Mouse (Mus musculus): ENCODE data around the gene Zfp445. TPM values are rescaled to one million over a fixed set of nuclear protein-coding genes. Genes with fewer than 3 reads are reported as not detected.
A peak's percentile ranks its signal among the peaks of the same experiment; 100 is the strongest.

Zfp445 gene
- total RNA-seq, 2 experiments from 2014 or later = 83.7 to 121 TPM

GRCm38 (mm10) chr9:122837216-122837615 lies 28.6 kb downstream of the Zfp445 start:
- no peak for DNase-seq (ENCODE audit: low spot score in 2 of 2)

- peak; percentile 32 to 38 for DNase-seq (ENCODE audit: low spot score in 2 of 2)
Observed at GRCm38 (mm10) chr9:122836790-122837189, 29.0 kb downstream of the Zfp445 start.

- no peak for DNase-seq (ENCODE audit: low spot score in 2 of 2)
Observed at GRCm38 (mm10) chr9:122836126-122836525, 29.7 kb downstream of the Zfp445 start.

GRCm38 (mm10) chr9:122829826-122830380 lies 35.9 kb downstream of the Zfp445 start:
- DNase-seq (ENCODE audit: low spot score in 2 of 2) = no peak

GRCm38 (mm10) chr9:122826743-122827142 lies 39.1 kb downstream of the Zfp445 start:
- no peak for DNase-seq (ENCODE audit: low spot score in 2 of 2)

- no peak for DNase-seq (ENCODE audit: low spot score in 2 of 2)
Observed at GRCm38 (mm10) chr9:122823374-122824017, 42.3 kb downstream of the Zfp445 start.

- DNase-seq (ENCODE audit: low spot score in 2 of 2) = no peak
Observed at GRCm38 (mm10) chr9:122815239-122815851, 50.5 kb downstream of the Zfp445 start.

GRCm38 (mm10) chr9:122814775-122815174 lies 51.0 kb downstream of the Zfp445 start:
- DNase-seq (ENCODE audit: low spot score in 2 of 2) = no peak

GRCm38 (mm10) chr9:122812386-122812785 lies 53.4 kb downstream of the Zfp445 start:
- DNase-seq (ENCODE audit: low spot score in 2 of 2) = no peak

- no peak for DNase-seq (ENCODE audit: low spot score in 2 of 2)
Observed at GRCm38 (mm10) chr9:122810212-122810611, 55.6 kb downstream of the Zfp445 start.

GRCm38 (mm10) chr9:122807186-122807585 lies 58.6 kb downstream of the Zfp445 start:
- DNase-seq (ENCODE audit: low spot score in 2 of 2) = no peak

- no peak for DNase-seq (ENCODE audit: low spot score in 2 of 2)
Observed at GRCm38 (mm10) chr9:122805845-122806341, 59.9 kb downstream of the Zfp445 start.

- peak; percentile 86 to 90 for DNase-seq (ENCODE audit: low spot score in 2 of 2)
Observed at GRCm38 (mm10) chr9:122805053-122805844, 60.6 kb downstream of the Zfp445 start, which contains the start of gene Tcaim. Gene Tcaim, plus strand, starts transcription at chr9:122805539.

Other genes with a start within 250 kb of the Zfp445 start
- not detected for gene Topaz1, start 118.7 kb downstream of the Zfp445 start, total RNA-seq (2021)
- 10 to 100 TPM; 20.0 to 26.3 TPM for gene Tcaim, start 60.5 kb downstream of the Zfp445 start, total RNA-seq (2021)
- not detected for gene Gm35549, start 22.0 kb downstream of the Zfp445 start, total RNA-seq (2021)
- gene Zkscan7, start 19.7 kb upstream of the Zfp445 start, total RNA-seq (2021) = 1 to 10 TPM; 4.5 to 6.2 TPM
- 1 to 10 TPM; 3.3 to 4.2 TPM for gene Zfp105, start 57.1 kb upstream of the Zfp445 start, total RNA-seq (2021)
- gene 1110059G10Rik, start 85.0 kb upstream of the Zfp445 start, total RNA-seq (2021) = 10 to 100 TPM; 15.4 to 17.6 TPM
- under 1 TPM; 0.66 to 0.86 TPM for gene Kif15, start 85.0 kb upstream of the Zfp445 start, total RNA-seq (2021)
- gene Tmem42, start 155.3 kb upstream of the Zfp445 start, total RNA-seq (2021) = 10 to 100 TPM; 14.5 to 20.3 TPM
- gene Tgm4, start 168.7 kb upstream of the Zfp445 start, total RNA-seq (2021) = under 1 TPM; 0.48 to 0.86 TPM
- 10 to 100 TPM; 53.5 to 76.3 TPM for gene Zdhhc3, start 247.2 kb upstream of the Zfp445 start, total RNA-seq (2021)
- gene Exosc7, start 247.2 kb upstream of the Zfp445 start, total RNA-seq (2021) = 10 to 100 TPM; 27.3 to 34.6 TPM

All from adrenal gland, adult 18-20 months (tissue).